ENCODE assay signal across 8 mouse cellular contexts in genomic region chr2:12160486-12160885, GRCm38 (mm10).
DNase-seq lines count a peak whose midpoint lies in the region; ATAC-seq and TF ChIP-seq lines count a peak whose summit lies in the region.
"Had no signal": no experiment of that assay in that cellular context is flagged by ENCODE, and none has a peak within 500 bp of the region (broad histone marks: within the 10 kb centered on the region; RNA-seq: fewer than 3 reads in every experiment).

No protein-coding gene starts in this region.

- TF ChIP-seq CTCF in E14TG2a.4 (conservative IDR thresholded peaks at IDR 0.05; ENCODE audit: low read length), result peak; percentile 58
- TF ChIP-seq CTCF in lung, postnatal 0 days (IDR thresholded peaks at IDR 0.05), result peak; percentile 65

- peak; percentile 36 for DNase-seq in kidney, adult 9 months
- peak; percentile 58 for DNase-seq in R1 (ENCODE audit: low read depth, low spot score)
- peak; percentile 15 to 56 for DNase-seq in frontal cortex, postnatal 36 days (ENCODE audit: low spot score in 2 of 2)
- DNase-seq in lung, postnatal 0 days (ENCODE audit: low spot score), result no peak

- no peaks in the 10 kb centered on the region for H3K4me1 ChIP-seq in kidney, embryonic 15.5 days
- no peaks in the 10 kb centered on the region for H3K4me1 ChIP-seq in E14TG2a.4 (replicated peaks; ENCODE audit: low read depth, low read length)
- no peaks in the 10 kb centered on the region for H3K4me1 ChIP-seq in lung, postnatal 0 days (ENCODE audit: insufficient read depth, low read depth, low read length)
- H3K4me1 ChIP-seq in hindbrain, embryonic 12.5 days, result no peaks in the 10 kb centered on the region
- H3K4me1 ChIP-seq: lung, embryonic 15.5 days had no signal

- no peak for ATAC-seq in kidney, embryonic 15.5 days (replicated peaks; ENCODE audit: low FRiP score)
- ATAC-seq in lung, postnatal 0 days, result no peak
- ATAC-seq in hindbrain, embryonic 12.5 days (ENCODE audit: low FRiP score), result no peak

- H3K9ac ChIP-seq in kidney, embryonic 15.5 days, result no peak overlapping the region
- no peak overlapping the region for H3K9ac ChIP-seq in lung, postnatal 0 days (replicated peaks; ENCODE audit: low read depth)
- no peak overlapping the region for H3K9ac ChIP-seq in hindbrain, embryonic 12.5 days
- H3K9ac ChIP-seq: lung, embryonic 15.5 days had no signal

- H3K9me3 ChIP-seq in kidney, embryonic 15.5 days (replicated peaks), result no peaks in the 10 kb centered on the region
- no peaks in the 10 kb centered on the region for H3K9me3 ChIP-seq in E14TG2a.4 (ENCODE audit: low read length)
- H3K9me3 ChIP-seq in lung, postnatal 0 days (ENCODE audit: low read length), result no peaks in the 10 kb centered on the region
- H3K9me3 ChIP-seq in hindbrain, embryonic 12.5 days (replicated peaks), result no peaks in the 10 kb centered on the region
- H3K9me3 ChIP-seq: lung, embryonic 15.5 days had no signal

- H3K36me3 ChIP-seq in kidney, embryonic 15.5 days, result peaks cover 17% of the 10 kb centered on the region; the same call in 1 of the 2 replicates
- no peaks in the 10 kb centered on the region for H3K36me3 ChIP-seq in E14TG2a.4 (ENCODE audit: insufficient read depth, low read length)
- no peaks in the 10 kb centered on the region for H3K36me3 ChIP-seq in lung, postnatal 0 days (ENCODE audit: insufficient read depth, low read length)
- H3K36me3 ChIP-seq in hindbrain, embryonic 12.5 days, result no peaks in the 10 kb centered on the region
- H3K36me3 ChIP-seq: lung, embryonic 15.5 days had no signal

- 84% methylated on average over 3 of the region's 3 CpGs for WGBS in kidney, embryonic 15.5 days
- 86% methylated on average over 3 of the region's 3 CpGs for WGBS in lung, postnatal 0 days
- 85% methylated on average over 3 of the region's 3 CpGs for WGBS in hindbrain, embryonic 12.5 days

- no peak overlapping the region for H3K4me2 ChIP-seq in kidney, embryonic 15.5 days
- no peak overlapping the region for H3K4me2 ChIP-seq in lung, postnatal 0 days (replicated peaks; ENCODE audit: low read depth, low read length)
- H3K4me2 ChIP-seq in hindbrain, embryonic 12.5 days (replicated peaks), result no peak overlapping the region
- H3K4me2 ChIP-seq: lung, embryonic 15.5 days had no signal

- no peak overlapping the region for H3K4me3 ChIP-seq in kidney, embryonic 15.5 days (replicated peaks)
- no peak overlapping the region for H3K4me3 ChIP-seq in E14TG2a.4 (replicated peaks; ENCODE audit: low read length)
- H3K4me3 ChIP-seq in lung, postnatal 0 days (ENCODE audit: low read depth, low read length), result no peak overlapping the region
- no peak overlapping the region for H3K4me3 ChIP-seq in hindbrain, embryonic 12.5 days
- H3K4me3 ChIP-seq: lung, embryonic 15.5 days had no signal

- H3K27me3 ChIP-seq in kidney, embryonic 15.5 days, result no peaks in the 10 kb centered on the region
- no peaks in the 10 kb centered on the region for H3K27me3 ChIP-seq in E14TG2a.4 (ENCODE audit: insufficient read depth, low read length)
- H3K27me3 ChIP-seq in lung, postnatal 0 days (replicated peaks; ENCODE audit: insufficient read depth, low read length), result no peaks in the 10 kb centered on the region
- H3K27me3 ChIP-seq in hindbrain, embryonic 12.5 days, result no peaks in the 10 kb centered on the region
- H3K27me3 ChIP-seq: lung, embryonic 15.5 days had no signal

- H3K27ac ChIP-seq in kidney, embryonic 15.5 days, result no peak overlapping the region
- no peak overlapping the region for H3K27ac ChIP-seq in lung, postnatal 0 days (ENCODE audit: low read length)
- H3K27ac ChIP-seq in hindbrain, embryonic 12.5 days, result no peak overlapping the region
- H3K27ac ChIP-seq: lung, embryonic 15.5 days had no signal

- TF ChIP-seq EP300 in lung, postnatal 0 days (IDR thresholded peaks at IDR 0.05), result no peak
